Mouse (Mus musculus): Measurements from ENCODE around the gene Atp6v1b1.

Gene Atp6v1b1

GRCm38 (mm10) chr6:83713271-83714136 lies 29.3 kb upstream of the Atp6v1b1 start:
- in situ Hi-C loops (cut with MboI; ENCODE audit: low pct_unique_long_range_greater_than_20kb in 1 of 2, low sequenced_read_pairs in 2 of 2, unreplicated experiment in 1 of 2) = loop anchor here in 1 of 2 experiments (10.0 to 25.0 kb wide), 3 partner anchors 649 to 1799 kb away; partner anchors contain the start of genes Egr4 and Fbxo41

DNA sequence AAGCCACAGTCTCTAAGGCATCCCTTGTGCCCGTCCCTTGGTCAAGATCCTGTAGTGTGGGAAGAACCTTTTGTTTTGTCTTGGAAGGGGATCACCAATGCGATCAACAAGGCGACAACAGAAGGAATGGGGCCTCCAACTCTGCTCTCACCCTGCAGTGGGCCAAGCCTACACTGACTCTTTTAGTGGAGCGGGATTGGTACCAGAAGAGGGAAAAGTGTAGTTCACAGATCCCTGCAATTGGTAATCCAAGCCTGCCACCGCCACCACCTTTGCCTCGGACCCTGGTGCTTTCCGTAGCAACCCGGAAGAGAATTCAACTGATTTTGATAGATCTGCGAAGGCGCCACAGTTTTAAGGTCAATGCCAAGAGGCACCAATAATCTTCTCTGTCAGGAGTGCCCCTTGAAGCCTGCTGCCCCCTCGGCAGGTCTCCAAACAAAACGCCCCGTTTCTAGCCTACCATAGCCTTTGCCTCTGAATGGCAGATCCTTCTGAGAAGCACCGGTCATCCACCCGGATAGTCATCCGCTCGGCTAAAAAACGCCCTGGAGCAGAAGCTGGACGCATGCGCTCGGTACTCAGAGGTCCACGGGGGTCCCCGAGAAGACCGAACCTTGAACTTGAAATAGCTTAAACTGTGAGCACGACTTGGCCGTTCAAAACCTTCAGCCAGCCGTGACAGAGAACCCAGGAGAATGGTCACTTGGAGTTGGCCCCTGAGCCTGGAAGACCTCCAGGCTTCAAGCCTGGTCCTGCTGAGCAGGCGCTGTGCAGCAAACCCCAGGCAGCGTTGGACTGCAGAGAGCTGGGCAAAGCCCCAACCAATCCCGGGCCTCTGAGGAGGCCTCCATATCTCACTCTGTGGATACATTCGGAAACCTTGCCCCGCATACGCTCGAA lies 28.3 kb upstream of the Atp6v1b1 start:
- in situ Hi-C loops (cut with MboI; ENCODE audit: low pct_unique_long_range_greater_than_20kb in 1 of 2, low sequenced_read_pairs in 2 of 2, unreplicated experiment in 1 of 2) = loop anchor here in 1 of 2 experiments (10.0 to 25.0 kb wide), 3 partner anchors 650 to 1798 kb away; partner anchors contain the start of genes Egr4 and Fbxo41

GRCm38 (mm10) chr6:83715461-83716196 lies 27.2 kb upstream of the Atp6v1b1 start:
- in situ Hi-C loops (cut with MboI; ENCODE audit: low pct_unique_long_range_greater_than_20kb in 1 of 2, low sequenced_read_pairs in 2 of 2, unreplicated experiment in 1 of 2) = loop anchor here in 1 of 2 experiments (10.0 to 25.0 kb wide), 3 partner anchors 651 to 1797 kb away; partner anchors contain the start of genes Egr4 and Fbxo41

- in situ Hi-C loops (cut with MboI; ENCODE audit: low pct_unique_long_range_greater_than_20kb in 1 of 2, low sequenced_read_pairs in 2 of 2, unreplicated experiment in 1 of 2) = loop anchor here in 1 of 2 experiments (10.0 to 25.0 kb wide), 3 partner anchors 652 to 1795 kb away; partner anchors contain the start of genes Egr4 and Fbxo41
Measured at GRCm38 (mm10) chr6:83717026-83717425, 25.8 kb upstream of the Atp6v1b1 start.

DNA sequence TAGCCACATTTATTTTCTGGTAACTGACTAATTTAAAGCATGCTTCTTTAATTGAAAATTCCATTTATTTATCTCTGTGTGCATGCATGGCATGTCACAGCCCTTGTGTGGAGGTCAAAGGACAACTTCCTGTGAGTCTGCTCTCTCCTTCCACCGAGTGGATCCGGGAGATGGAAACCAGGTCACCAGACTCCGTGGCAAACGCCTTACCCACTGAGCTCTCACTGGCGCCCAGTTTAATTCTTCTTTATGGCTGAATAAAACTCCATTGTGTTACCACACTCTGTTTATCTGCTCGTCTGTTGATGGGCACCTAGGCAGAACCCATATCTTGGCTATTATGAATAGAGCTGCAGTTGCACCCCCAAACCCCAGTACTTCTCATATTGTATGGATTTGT lies 20.3 kb upstream of the Atp6v1b1 start:
- in situ Hi-C loops (cut with MboI; ENCODE audit: low pct_unique_long_range_greater_than_20kb in 1 of 2, low sequenced_read_pairs in 2 of 2, unreplicated experiment in 1 of 2) = loop anchor here in 1 of 2 experiments (25.0 kb wide), 1 partner anchor 1790 kb away; the partner anchor contains the start of genes Egr4 and Fbxo41

GRCm38 (mm10) chr6:83727178-83727577 lies 15.6 kb upstream of the Atp6v1b1 start:
- in situ Hi-C loops (cut with MboI; ENCODE audit: low pct_unique_long_range_greater_than_20kb in 1 of 2, low sequenced_read_pairs in 2 of 2, unreplicated experiment in 1 of 2) = no loop called here

GRCm38 (mm10) chr6:83728488-83728887 lies 14.3 kb upstream of the Atp6v1b1 start:
- in situ Hi-C loops (cut with MboI; ENCODE audit: low pct_unique_long_range_greater_than_20kb in 1 of 2, low sequenced_read_pairs in 2 of 2, unreplicated experiment in 1 of 2) = no loop called here

DNA sequence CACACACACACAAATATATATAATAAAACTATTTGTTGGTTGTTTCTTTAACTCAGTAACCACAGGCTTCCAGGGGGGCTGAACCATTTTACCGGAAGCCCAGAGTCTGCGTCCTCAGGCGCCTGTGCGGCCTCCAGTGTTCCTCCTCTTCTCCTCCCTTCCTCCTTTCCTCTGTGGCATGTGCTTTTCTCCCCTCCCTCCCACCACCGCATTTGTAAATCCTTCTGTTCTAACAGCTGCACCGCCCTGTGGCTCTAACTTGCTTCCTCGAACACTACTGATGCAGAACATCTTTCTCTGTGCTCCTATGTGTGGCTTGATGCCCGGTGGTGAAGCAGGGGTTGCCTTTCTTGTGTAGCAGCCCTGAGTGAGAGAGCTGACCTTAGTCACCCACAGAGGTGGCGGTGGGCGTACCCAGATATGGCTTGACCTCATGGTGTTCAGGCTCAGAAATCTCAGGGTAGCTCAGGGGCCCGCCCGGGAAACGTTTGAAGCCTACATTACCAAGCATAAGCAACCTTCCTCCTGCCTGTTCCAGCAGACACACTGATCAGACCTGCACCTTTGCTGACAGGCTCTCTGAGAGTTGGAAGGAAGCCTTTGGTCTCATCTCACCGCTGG lies 13.3 kb upstream of the Atp6v1b1 start:
- in situ Hi-C loops (cut with MboI; ENCODE audit: low pct_unique_long_range_greater_than_20kb in 1 of 2, low sequenced_read_pairs in 2 of 2, unreplicated experiment in 1 of 2) = no loop called here

DNA sequence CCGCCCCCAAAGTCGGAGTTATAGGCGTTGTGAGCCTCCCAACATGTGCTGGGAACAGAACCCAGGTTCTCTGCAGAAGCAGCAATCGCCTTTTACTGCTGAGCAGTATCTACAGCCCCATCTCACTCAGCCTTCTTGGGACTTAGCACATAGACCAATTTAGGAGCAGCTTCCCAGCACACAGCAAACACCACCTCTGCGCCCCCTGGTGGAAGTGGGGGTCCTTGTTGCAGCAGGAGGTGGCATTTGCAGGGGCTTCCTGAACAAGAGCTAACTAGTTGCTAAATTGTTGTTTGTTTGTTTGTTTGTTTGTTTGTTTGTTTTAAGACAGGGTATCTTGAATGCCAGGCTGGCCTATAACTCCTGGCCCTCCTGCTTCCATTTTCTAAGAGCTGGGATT lies 11.7 kb upstream of the Atp6v1b1 start:
- in situ Hi-C loops (cut with MboI; ENCODE audit: low pct_unique_long_range_greater_than_20kb in 1 of 2, low sequenced_read_pairs in 2 of 2, unreplicated experiment in 1 of 2) = loop anchor here in 1 of 2 experiments (10.0 kb wide), 1 partner anchor 46 kb away; no protein-coding TSS in a partner anchor

GRCm38 (mm10) chr6:83737311-83737710 lies 5.5 kb upstream of the Atp6v1b1 start:
- in situ Hi-C loops (cut with MboI; ENCODE audit: low pct_unique_long_range_greater_than_20kb in 1 of 2, low sequenced_read_pairs in 2 of 2, unreplicated experiment in 1 of 2) = loop anchor here in 1 of 2 experiments (10.0 kb wide), 1 partner anchor 53 kb away; no protein-coding TSS in a partner anchor

- in situ Hi-C loops (cut with MboI; ENCODE audit: low pct_unique_long_range_greater_than_20kb in 1 of 2, low sequenced_read_pairs in 2 of 2, unreplicated experiment in 1 of 2) = loop anchor here in 1 of 2 experiments (10.0 kb wide), 1 partner anchor 54 kb away; no protein-coding TSS in a partner anchor
Measured at GRCm38 (mm10) chr6:83738596-83738995, 4.2 kb upstream of the Atp6v1b1 start.

DNA sequence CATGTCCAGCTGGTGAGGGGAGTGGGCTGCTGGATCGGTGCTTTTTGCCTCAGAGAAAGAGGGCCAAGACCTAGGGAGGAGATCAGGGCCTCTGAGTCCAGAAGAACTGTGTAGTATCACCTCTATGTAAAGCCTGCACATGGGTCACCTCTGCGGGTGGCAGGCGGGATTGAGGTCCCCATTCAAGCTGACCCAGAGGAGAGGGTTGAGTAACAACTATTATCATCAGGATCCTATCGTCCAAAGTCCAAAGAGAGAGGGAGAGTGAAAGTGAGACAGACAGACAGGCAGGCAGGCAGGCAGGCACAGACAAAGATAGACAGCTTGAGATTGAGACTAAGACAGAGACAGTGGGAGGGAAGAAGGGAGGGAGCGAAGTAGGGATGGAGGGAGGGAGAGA lies 422 bp downstream of the Atp6v1b1 start:
- in situ Hi-C loops (cut with MboI; ENCODE audit: low pct_unique_long_range_greater_than_20kb in 1 of 2, low sequenced_read_pairs in 2 of 2, unreplicated experiment in 1 of 2) = no loop called here

GRCm38 (mm10) chr6:83744126-83744525 lies 1.3 kb downstream of the Atp6v1b1 start:
- in situ Hi-C loops (cut with MboI; ENCODE audit: low pct_unique_long_range_greater_than_20kb in 1 of 2, low sequenced_read_pairs in 2 of 2, unreplicated experiment in 1 of 2) = no loop called here

- in situ Hi-C loops (cut with MboI; ENCODE audit: low pct_unique_long_range_greater_than_20kb in 1 of 2, low sequenced_read_pairs in 2 of 2, unreplicated experiment in 1 of 2) = no loop called here
Measured at GRCm38 (mm10) chr6:83744557-83744956, 1.8 kb downstream of the Atp6v1b1 start.

DNA sequence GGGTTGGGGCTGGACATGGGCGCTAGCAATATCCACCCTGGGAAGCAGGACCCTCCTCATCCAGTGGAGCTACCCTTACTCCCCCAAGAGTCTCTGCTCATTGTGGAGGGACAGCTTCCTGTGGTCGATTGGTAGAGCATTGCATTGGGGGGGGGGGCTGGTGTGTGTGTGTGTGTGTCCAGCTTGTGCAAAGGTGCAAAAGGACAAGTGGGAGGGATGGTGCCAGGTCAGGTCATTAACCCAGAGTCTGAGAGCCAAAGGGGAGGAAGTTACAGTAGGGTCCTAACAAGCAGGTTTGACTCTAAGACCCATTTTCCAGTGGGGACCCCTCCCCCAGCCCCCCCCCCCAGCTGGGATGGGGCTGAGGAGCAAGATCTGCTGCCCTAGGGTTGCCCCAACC lies 2.7 kb downstream of the Atp6v1b1 start:
- in situ Hi-C loops (cut with MboI; ENCODE audit: low pct_unique_long_range_greater_than_20kb in 1 of 2, low sequenced_read_pairs in 2 of 2, unreplicated experiment in 1 of 2) = no loop called here

GRCm38 (mm10) chr6:83749286-83749685 lies 6.5 kb downstream of the Atp6v1b1 start:
- in situ Hi-C loops (cut with MboI; ENCODE audit: low pct_unique_long_range_greater_than_20kb in 1 of 2, low sequenced_read_pairs in 2 of 2, unreplicated experiment in 1 of 2) = no loop called here

DNA sequence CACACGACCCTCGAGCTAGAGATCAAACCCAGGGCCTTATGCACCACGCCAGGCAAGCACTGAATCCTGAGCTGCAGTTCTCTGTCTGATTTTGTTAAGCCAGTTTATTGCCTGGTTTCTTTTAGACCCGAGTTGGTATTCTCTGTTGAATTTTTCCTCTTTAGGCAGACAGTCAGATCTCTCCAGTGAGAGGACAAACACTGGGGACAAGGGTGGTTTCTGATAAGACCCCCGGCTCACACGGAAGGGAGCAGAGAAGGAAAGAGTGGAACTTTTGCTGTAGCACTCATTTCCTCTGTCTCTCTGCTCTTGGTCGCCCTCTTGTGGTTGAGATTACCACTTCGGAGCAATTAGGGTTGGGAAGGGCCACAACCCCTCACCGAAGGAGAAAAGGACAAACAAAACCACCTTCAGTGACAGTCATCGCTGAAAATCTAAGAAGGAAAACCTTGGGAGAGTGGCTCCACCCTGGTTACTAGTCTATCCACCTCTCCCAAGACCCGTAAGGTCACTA lies 7.4 kb downstream of the Atp6v1b1 start:
- in situ Hi-C loops (cut with MboI; ENCODE audit: low pct_unique_long_range_greater_than_20kb in 1 of 2, low sequenced_read_pairs in 2 of 2, unreplicated experiment in 1 of 2) = loop anchor here in 1 of 2 experiments (5.0 kb wide), 1 partner anchor 63 kb away; no protein-coding TSS in a partner anchor
